Mouse (Mus musculus) kidney, embryonic 16.5 days (tissue): ENCODE measurements around the gene Adam22. TPM values are rescaled to one million over a fixed set of nuclear protein-coding genes. Genes with fewer than 3 reads are reported as not detected.

ENCODE experiments used
- ATAC-seq: fragments of 200-750 bp; cut with Nextera tagmentation; 2 replicates; pipeline ENCODE4 v1.8.0; 2017; ENCODE audit warnings: moderate TSS enrichment; ENCODE audit not compliant: low FRiP score, low TSS enrichment
- H3K27ac ChIP-seq: fragments of 300-500 bp; sonication (generic); 2 replicates; pipeline ENCODE4 v1.5.1; 2014; ENCODE audit warnings: low read length
- H3K27me3 ChIP-seq: fragments of 300-500 bp; sonication (generic); 2 replicates; pipeline ENCODE4 v1.6.1; 2014; ENCODE audit warnings: low read length, control low read depth, mixed read lengths; ENCODE audit not compliant: insufficient read depth
- H3K36me3 ChIP-seq: fragments of 300-500 bp; sonication (generic); 2 replicates; pipeline ENCODE4 v1.6.1; 2014; ENCODE audit warnings: low read length, control low read depth, mixed read lengths; ENCODE audit not compliant: insufficient read depth
- H3K4me1 ChIP-seq: fragments of 300-500 bp; sonication (generic); 2 replicates; pipeline ENCODE4 v1.6.1; 2014; ENCODE audit warnings: low read length, control low read depth, mixed read lengths; ENCODE audit not compliant: insufficient read depth
- H3K4me2 ChIP-seq: fragments of 300-500 bp; sonication (generic); replicated peaks from 2 replicates; pipeline ENCODE4 v1.6.1; 2014; ENCODE audit warnings: low read depth, low read length
- H3K4me3 ChIP-seq: fragments of 300-500 bp; sonication (generic); 2 replicates; pipeline ENCODE4 v1.5.1; 2014; ENCODE audit warnings: mild to moderate bottlenecking, low read length
- H3K9ac ChIP-seq: fragments of 300-500 bp; sonication (generic); replicated peaks from 2 replicates; pipeline ENCODE4 v1.6.1; 2014; ENCODE audit warnings: low read length
- H3K9me3 ChIP-seq: fragments of 300-500 bp; sonication (generic); 2 replicates; pipeline ENCODE4 v1.6.1; 2016; ENCODE audit warnings: low read length, control low read depth
- WGBS: fragments of 180-500 bp; shearing (Covaris S2); extraction: QIAGEN DNeasy Blood & Tissue Kit; methylation state at CpG from one replicate; pipeline ENCODE4 v1.1.7; 2014; 5-methylcytosine and 5-hydroxymethylcytosine counted together
- polyA plus RNA-seq: library from polyadenylated mRNA; unstranded; fragments of >200 nt; fragmentation: Nextera tagmentation; extraction: Ambion mirVana; gene quantifications from 2 replicates; pipeline ENCODE4 v1.2.1, GENCODE M21; 2015

The Adam22 gene
- polyA plus RNA-seq, 1 experiment from 2014 or later, result 9.0 TPM

DNA sequence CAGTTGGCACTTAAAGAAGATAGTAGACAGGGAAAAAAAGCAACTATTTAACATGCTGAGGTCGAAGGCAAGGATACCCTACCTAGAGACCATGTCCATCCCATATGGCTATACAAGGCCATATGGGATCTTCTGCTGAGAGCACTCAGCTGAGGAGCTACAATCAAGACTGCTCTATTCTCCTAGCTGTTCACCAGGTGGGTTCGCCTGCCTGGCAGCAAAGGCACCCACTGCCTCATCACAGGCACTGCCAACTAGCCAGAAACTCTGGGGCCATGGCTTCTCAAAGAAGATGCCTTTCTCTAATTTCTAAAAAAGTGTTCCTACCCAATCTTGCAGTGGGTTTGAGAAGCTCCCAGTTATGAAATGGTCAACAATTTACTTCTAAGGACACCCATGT, 238.2 kb downstream of the Adam22 start:
- Histone ChIP-seq H3K36me3 (peaks cover 4% of the 10 kb centered on the region; the same call in 1 of the 2 replicates), H3K4me1 (no peaks in the 10 kb centered on the region), H3K9ac (no peak overlapping the region), H3K27me3 (no peaks in the 10 kb centered on the region), H3K4me2 (no peak overlapping the region), H3K27ac (no peak overlapping the region), H3K4me3 (no peak overlapping the region), H3K9me3 (no peaks in the 10 kb centered on the region)
- ATAC-seq, result no peak
- WGBS, result 90% methylated on average over 2 of the region's 2 CpGs

DNA sequence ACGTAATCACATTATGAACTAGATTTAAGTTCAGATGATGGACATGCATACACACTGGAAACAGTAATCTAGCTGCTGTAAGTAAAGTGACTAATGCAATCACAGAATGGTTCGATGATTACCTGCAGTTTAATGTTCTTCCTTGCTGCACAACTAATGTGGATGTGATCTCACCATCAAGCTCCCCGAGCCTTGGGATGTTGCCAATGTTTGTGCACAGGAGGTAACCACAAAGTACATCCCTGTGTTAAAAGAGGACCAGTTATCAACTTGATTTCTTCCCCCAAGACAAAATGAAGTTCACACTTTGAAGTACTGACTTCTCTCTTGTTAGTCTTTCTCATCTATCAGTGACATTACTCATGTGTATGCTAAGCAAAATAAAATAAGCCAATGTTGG, 247.0 kb downstream of the Adam22 start:
- WGBS, result 82% methylated on average over 3 of the region's 3 CpGs
- Histone ChIP-seq H3K4me1 (no peaks in the 10 kb centered on the region), H3K4me3 (no peak overlapping the region), H3K9ac (no peak overlapping the region), H3K36me3 (no peaks in the 10 kb centered on the region), H3K9me3 (peaks cover 2% of the 10 kb centered on the region; the same call in 1 of the 2 replicates), H3K27me3 (no peaks in the 10 kb centered on the region), H3K4me2 (no peak overlapping the region), H3K27ac (no peak overlapping the region)
- ATAC-seq, result no peak

DNA sequence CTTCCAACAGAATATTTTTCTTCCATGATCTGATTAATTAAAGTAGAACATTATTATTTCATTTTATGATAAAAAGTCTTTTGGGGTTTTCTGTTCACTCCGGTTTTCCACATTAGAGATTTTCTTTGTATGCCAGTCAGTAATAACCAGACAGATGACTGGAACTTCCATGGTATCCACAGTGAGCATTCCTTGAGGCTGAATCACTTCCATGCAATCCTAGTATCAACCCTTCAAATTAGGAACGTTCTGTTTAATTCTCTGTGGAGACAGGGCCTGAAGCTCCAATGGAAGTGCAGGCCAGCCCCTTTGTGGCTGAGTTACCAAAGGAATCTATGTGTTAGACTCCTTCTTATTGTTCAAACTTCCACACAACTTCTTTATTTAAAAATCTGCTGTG, 247.9 kb downstream of the Adam22 start:
- Histone ChIP-seq H3K27ac (no peak overlapping the region), H3K4me3 (no peak overlapping the region), H3K4me2 (no peak overlapping the region), H3K27me3 (no peaks in the 10 kb centered on the region), H3K9me3 (peaks cover 2% of the 10 kb centered on the region; the same call in 1 of the 2 replicates), H3K4me1 (no peaks in the 10 kb centered on the region), H3K36me3 (no peaks in the 10 kb centered on the region), H3K9ac (no peak overlapping the region)
- WGBS, result 86% methylated on average over 2 of the region's 2 CpGs
- ATAC-seq, result no peak

DNA sequence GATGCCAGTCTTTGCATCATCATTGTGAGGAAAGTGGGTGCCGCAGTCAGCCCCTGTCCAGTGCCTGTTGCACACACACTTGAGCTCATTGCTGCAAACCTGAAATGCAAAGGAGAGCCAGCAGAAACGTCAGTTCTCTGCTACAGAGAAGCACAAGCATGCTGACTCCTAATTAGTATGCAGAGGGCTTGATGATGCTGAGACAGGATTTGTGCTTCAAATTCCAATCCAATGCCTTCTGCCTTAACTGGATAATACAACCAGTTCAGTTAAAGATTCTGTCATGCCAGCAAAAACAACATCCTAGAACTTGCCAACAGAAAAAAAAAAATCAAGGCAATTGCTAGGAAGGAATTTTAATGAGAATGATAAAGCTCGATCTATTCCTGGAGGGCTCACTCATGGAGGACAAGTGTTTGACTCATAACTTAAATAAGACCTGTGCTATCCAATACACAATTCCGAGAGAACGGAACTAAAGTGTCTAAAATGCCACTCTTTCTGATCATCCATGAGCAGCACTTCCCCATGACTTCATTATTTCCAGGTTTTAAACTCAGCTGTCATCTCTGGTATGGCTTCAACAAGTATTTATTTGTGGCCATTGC, 251.3 kb downstream of the Adam22 start:
- Histone ChIP-seq H3K4me1 (no peaks in the 10 kb centered on the region), H3K27ac (no peak overlapping the region), H3K27me3 (no peaks in the 10 kb centered on the region), H3K4me2 (no peak overlapping the region), H3K4me3 (no peak overlapping the region), H3K9ac (no peak overlapping the region), H3K36me3 (no peaks in the 10 kb centered on the region), H3K9me3 (no peaks in the 10 kb centered on the region)
- 81% methylated on average over 5 of the region's 5 CpGs for WGBS
- ATAC-seq, result no peak

DNA sequence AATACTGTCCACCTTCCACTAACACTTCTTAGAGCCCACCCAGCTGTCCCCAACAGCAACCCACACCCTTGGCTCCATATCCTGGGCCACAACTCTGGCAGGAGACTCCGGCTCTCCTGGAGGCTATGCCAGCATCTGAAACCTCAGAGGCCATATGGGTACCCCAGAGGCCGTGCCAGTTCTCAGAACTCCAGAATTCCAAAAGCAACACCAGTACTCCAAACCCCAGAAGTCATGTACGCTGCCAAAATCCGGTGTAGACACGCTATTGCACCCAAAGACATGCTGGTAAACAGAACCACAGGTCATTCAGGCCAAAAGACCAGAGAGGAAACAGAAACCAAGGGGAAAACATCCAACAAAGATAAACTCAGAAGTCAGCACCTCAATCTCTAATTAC, 255.7 kb downstream of the Adam22 start:
- whole genome bisulfite sequencing, result 92% methylated on average over 5 of the region's 5 CpGs
- no peak overlapping the region for H3K4me2 ChIP-seq
- H3K4me1 ChIP-seq, result no peaks in the 10 kb centered on the region
- no peak overlapping the region for H3K9ac ChIP-seq
- no peak overlapping the region for H3K27ac ChIP-seq
- no peaks in the 10 kb centered on the region for H3K36me3 ChIP-seq
- no peaks in the 10 kb centered on the region for H3K27me3 ChIP-seq
- no peaks in the 10 kb centered on the region for H3K9me3 ChIP-seq
- no peak overlapping the region for H3K4me3 ChIP-seq
- no peak for ATAC-seq

DNA sequence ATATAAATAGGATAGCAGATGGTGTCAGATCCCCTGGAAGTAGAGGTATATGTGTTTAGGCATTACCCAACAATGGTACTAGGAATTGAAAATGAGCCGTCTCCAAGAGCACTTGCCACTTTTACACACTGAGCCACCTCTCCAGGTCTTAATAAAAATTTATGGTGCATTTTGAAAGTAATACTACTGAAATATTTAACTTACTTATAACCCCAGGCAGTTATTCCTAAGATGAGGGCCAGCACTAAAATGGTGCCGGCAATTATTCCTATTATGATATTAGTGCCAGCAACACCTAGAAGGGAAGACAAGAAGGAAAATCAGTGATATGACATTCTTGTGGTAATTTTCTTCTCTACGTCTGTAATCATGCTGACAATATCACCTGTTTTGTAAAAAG, 256.3 kb downstream of the Adam22 start:
- H3K4me1 ChIP-seq, result no peaks in the 10 kb centered on the region
- H3K4me3 ChIP-seq, result no peak overlapping the region
- no peak overlapping the region for H3K27ac ChIP-seq
- H3K9ac ChIP-seq, result no peak overlapping the region
- H3K27me3 ChIP-seq, result no peaks in the 10 kb centered on the region
- H3K9me3 ChIP-seq, result no peaks in the 10 kb centered on the region
- 90% methylated on average over 3 of the region's 3 CpGs for WGBS
- no peaks in the 10 kb centered on the region for H3K36me3 ChIP-seq
- H3K4me2 ChIP-seq, result no peak overlapping the region
- ATAC-seq, result no peak

DNA sequence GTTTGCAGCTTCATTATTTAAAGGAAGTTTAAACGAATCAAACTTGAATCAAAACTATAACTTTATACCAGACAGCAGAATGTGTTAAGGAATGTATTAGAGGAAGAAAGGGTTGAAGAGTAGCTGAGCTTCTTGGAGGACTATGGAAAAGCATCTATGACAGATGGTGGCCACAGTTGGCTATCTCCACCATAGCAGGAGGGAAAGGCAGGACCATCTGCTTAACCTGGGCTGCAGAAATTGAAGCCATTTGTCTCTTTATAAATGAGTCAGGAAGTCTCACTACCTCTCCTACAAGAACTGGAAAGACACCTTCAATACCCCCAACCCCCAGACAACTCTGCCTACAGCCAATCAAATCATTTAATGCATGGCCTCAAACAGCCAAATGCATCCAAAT, 272.3 kb downstream of the Adam22 start:
- no peaks in the 10 kb centered on the region for H3K4me1 ChIP-seq
- H3K36me3 ChIP-seq, result no peaks in the 10 kb centered on the region
- H3K9ac ChIP-seq, result no peak overlapping the region
- H3K27me3 ChIP-seq, result no peaks in the 10 kb centered on the region
- H3K27ac ChIP-seq, result no peak overlapping the region
- H3K4me3 ChIP-seq, result no peak overlapping the region
- ATAC-seq, result no peak
- H3K4me2 ChIP-seq, result no peak overlapping the region
- no peaks in the 10 kb centered on the region for H3K9me3 ChIP-seq
- 78% methylated on average over 1 of the region's 1 CpGs for WGBS

DNA sequence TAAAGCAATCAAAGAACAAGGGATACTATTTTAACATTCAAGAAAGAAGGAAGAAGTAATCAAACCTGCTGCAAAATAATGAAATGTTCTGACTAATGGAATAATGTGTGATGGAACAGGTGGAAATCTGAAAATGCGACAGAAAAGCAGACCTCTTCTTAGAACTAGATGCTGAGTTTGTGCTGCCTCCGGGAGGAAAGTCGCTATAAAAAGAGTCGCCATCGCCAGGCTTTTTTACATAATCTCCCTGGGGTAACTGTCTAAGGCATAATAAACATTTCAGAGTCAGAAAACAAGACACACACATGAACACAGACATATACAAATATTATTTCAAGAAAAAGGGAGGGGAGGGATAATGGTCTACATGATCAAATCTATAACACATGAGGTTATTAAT, 273.0 kb downstream of the Adam22 start:
- H3K36me3 ChIP-seq, result no peaks in the 10 kb centered on the region
- H3K9ac ChIP-seq, result no peak overlapping the region
- no peak overlapping the region for H3K27ac ChIP-seq
- H3K9me3 ChIP-seq, result no peaks in the 10 kb centered on the region
- 60% methylated on average over 5 of the region's 5 CpGs for WGBS
- H3K4me1 ChIP-seq, result no peaks in the 10 kb centered on the region
- H3K4me2 ChIP-seq, result no peak overlapping the region
- no peak for ATAC-seq
- H3K4me3 ChIP-seq, result no peak overlapping the region
- no peaks in the 10 kb centered on the region for H3K27me3 ChIP-seq

DNA sequence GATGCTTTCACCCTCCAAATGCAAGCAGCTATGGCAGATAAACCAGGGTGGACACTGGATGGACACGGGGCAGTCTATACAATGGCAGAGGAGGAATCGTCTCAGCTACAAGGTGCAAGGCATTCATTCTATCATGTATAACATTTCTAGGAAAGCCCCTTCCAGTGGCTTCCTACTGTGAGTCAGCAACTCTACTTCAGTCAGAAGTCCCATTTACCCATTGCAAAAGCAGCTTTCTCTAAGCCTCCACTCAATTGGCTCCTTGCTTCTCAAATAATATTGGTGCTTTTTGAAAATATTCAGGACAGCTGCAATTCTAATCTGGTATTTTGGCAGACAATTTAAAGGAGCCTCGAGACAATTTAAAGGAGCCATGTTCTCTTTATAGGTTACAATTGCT, 279.8 kb downstream of the Adam22 start:
- H3K9me3 ChIP-seq, result no peaks in the 10 kb centered on the region
- H3K4me2 ChIP-seq, result no peak overlapping the region
- H3K27me3 ChIP-seq, result no peaks in the 10 kb centered on the region
- no peak overlapping the region for H3K4me3 ChIP-seq
- H3K9ac ChIP-seq, result no peak overlapping the region
- no peaks in the 10 kb centered on the region for H3K36me3 ChIP-seq
- no peaks in the 10 kb centered on the region for H3K4me1 ChIP-seq
- no peak overlapping the region for H3K27ac ChIP-seq
- WGBS, result 87% methylated on average over 3 of the region's 3 CpGs
- ATAC-seq, result no peak

DNA sequence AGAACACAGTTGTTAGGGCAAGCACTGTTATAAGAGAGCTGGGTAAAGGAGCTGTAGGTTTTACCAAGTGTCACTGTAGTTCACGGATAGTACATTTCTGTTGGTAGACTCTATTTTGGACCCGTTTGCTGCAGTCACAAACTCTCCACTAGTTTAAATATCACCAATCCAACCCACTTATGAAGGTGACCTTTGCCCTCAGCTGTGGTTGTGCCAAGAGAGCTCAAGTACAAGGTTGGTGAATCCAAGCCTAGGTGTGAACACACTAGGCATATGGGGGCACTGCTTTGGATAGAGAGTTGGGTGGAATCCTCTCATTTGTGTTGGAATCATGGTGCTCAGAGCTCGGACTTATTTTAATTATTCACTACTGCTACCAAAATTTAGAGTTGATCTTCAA, 282.3 kb downstream of the Adam22 start:
- 90% methylated on average over 3 of the region's 3 CpGs for WGBS
- ATAC-seq, result no peak
- H3K27ac ChIP-seq, result no peak overlapping the region

More for the DNA sequence above, 282.3 kb downstream of the Adam22 start:
- Histone ChIP-seq H3K9ac (no peak overlapping the region), H3K4me3 (no peak overlapping the region), H3K36me3 (no peaks in the 10 kb centered on the region), H3K4me2 (no peak overlapping the region), H3K4me1 (no peaks in the 10 kb centered on the region), H3K9me3 (no peaks in the 10 kb centered on the region), H3K27me3 (no peaks in the 10 kb centered on the region)
